Mouse (Mus musculus) heart, embryonic 15.5 days (tissue): ENCODE measurements at regions not wholly inside any gene's neighbourhood (a gene's known extent, or its start where the extent isn't known, plus 50 kb on each side); places are given as distances from the start of the nearest gene placed in this dataset.

Experiments used
- ATAC-seq: fragments of 200-750 bp; cut with Nextera tagmentation; replicated peaks from 2 replicates; pipeline ENCODE4 v1.8.0; 2017; ENCODE audit warnings: low read depth, moderate TSS enrichment; ENCODE audit not compliant: insufficient number of reproducible peaks, insufficient read depth, low FRiP score
- H3K27ac ChIP-seq: fragments of 300-500 bp; sonication (generic); 2 replicates; pipeline ENCODE4 v1.5.1; 2015; ENCODE audit warnings: mild to moderate bottlenecking, inconsistent platforms
- H3K27me3 ChIP-seq: fragments of 300-500 bp; sonication (generic); 2 replicates; pipeline ENCODE4 v1.6.1; 2015; ENCODE audit warnings: inconsistent platforms
- H3K36me3 ChIP-seq: fragments of 300-500 bp; sonication (generic); 2 replicates; pipeline ENCODE4 v1.6.1; 2015; ENCODE audit warnings: mild to moderate bottlenecking, inconsistent platforms
- H3K4me1 ChIP-seq: fragments of 300-500 bp; sonication (generic); replicated peaks from 2 replicates; pipeline ENCODE4 v1.6.1; 2015; ENCODE audit warnings: inconsistent platforms
- H3K4me2 ChIP-seq: fragments of 300-500 bp; sonication (generic); 2 replicates; pipeline ENCODE4 v1.6.1; 2015; ENCODE audit warnings: inconsistent platforms, mild to moderate bottlenecking, moderate library complexity
- H3K4me3 ChIP-seq: fragments of 300-500 bp; sonication (generic); 2 replicates; pipeline ENCODE4 v1.5.1; 2015; ENCODE audit warnings: mild to moderate bottlenecking, inconsistent platforms
- H3K9ac ChIP-seq: fragments of 300-500 bp; sonication (generic); 2 replicates; pipeline ENCODE4 v1.6.1; 2015; ENCODE audit warnings: mild to moderate bottlenecking, inconsistent platforms
- H3K9me3 ChIP-seq: fragments of 300-500 bp; sonication (generic); replicated peaks from 2 replicates; pipeline ENCODE4 v1.6.1; 2016; ENCODE audit warnings: inconsistent platforms
- WGBS: fragments of 180-500 bp; shearing (Covaris S2); methylation state at CpG from one replicate; pipeline ENCODE4 v1.1.7; 2015; ENCODE audit warnings: mixed read lengths; 5-methylcytosine and 5-hydroxymethylcytosine counted together

DNA sequence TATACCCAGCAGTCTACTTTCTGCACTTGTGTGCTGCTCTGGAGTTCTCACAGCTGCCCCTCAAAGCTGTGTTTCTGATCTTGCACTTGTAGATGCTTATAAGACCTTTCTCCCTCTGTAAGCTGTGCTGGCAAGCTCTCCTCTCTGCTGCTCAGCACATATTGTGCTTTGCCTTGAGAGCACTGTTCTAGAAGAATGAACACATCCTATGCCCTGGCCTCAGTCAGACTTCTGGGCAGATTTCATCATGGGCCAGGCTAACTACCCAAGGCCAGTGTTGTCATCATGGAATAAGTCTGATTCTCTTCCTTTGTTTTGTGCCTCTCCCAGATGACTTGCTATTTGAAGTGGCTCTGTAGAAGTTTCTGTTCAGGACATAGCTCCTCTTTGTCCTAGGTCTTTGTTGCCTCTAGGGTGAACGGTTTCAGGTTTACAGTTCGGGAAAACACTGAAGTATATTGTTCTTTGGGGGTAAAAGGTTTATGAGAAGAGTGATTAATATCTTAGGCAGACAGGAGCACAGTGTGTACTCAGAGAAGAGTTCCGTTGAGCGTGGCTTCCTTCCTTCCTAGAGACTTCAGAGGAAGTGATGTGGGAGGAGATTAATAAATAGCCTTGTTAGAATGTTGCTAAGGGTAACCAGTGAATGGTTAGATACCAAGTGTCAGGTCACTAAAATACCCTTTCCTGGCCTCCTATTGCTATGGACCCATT is 70.8 kb downstream of the Pcdh18 start:
- ATAC-seq, result no peak
- H3K4me2 ChIP-seq, result no peak overlapping the region
- no peaks in the 10 kb centered on the region for H3K9me3 ChIP-seq
- no peaks in the 10 kb centered on the region for H3K4me1 ChIP-seq
- no peak overlapping the region for H3K27ac ChIP-seq
- no peak overlapping the region for H3K9ac ChIP-seq
- H3K4me3 ChIP-seq, result no peak overlapping the region
- 58% methylated on average over 4 of the region's 4 CpGs for WGBS
- H3K36me3 ChIP-seq, result no peaks in the 10 kb centered on the region
- no peaks in the 10 kb centered on the region for H3K27me3 ChIP-seq

DNA sequence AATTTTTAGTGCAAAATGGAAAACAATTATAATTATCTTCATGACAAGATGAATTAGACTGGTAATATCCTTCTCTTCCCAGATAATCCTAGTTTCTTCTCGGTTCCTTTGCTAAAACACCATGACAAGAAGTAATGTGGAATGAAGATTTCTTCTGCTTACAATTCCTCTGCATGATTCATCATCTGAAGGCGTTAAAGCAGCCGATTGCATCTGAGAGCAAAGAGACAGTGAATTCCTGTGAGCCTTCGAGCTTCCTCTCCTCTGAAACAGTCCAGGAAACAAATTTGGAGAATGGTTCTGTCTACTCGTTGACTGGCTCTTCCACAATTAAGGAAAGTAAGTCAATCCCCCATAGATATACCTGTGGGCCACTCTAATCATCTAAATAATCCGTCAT is 82.2 kb downstream of the Pcdh18 start:
- Histone ChIP-seq H3K4me1 (peaks cover 6% of the 10 kb centered on the region; the same call in 1 of the 2 replicates), H3K36me3 (no peaks in the 10 kb centered on the region), H3K9ac (no peak overlapping the region), H3K9me3 (no peaks in the 10 kb centered on the region), H3K4me3 (no peak overlapping the region), H3K4me2 (no peak overlapping the region), H3K27ac (no peak overlapping the region), H3K27me3 (no peaks in the 10 kb centered on the region)
- no peak for ATAC-seq
- WGBS, result 80% methylated on average over 6 of the region's 6 CpGs

GRCm38 (mm10) chr3:49672685-49673184 is 84.4 kb downstream of the Pcdh18 start:
- 18% methylated on average over 2 of the region's 2 CpGs for WGBS
- no peaks in the 10 kb centered on the region for H3K36me3 ChIP-seq
- H3K9me3 ChIP-seq, result no peaks in the 10 kb centered on the region
- no peak overlapping the region for H3K4me3 ChIP-seq
- H3K27me3 ChIP-seq, result no peaks in the 10 kb centered on the region
- ATAC-seq, result no peak
- peaks cover 6% of the 10 kb centered on the region; the same call in 1 of the 2 replicates for H3K4me1 ChIP-seq
- H3K4me2 ChIP-seq, result no peak overlapping the region
- peak overlapping the region; percentile 6 for H3K27ac ChIP-seq
- no peak overlapping the region for H3K9ac ChIP-seq

DNA sequence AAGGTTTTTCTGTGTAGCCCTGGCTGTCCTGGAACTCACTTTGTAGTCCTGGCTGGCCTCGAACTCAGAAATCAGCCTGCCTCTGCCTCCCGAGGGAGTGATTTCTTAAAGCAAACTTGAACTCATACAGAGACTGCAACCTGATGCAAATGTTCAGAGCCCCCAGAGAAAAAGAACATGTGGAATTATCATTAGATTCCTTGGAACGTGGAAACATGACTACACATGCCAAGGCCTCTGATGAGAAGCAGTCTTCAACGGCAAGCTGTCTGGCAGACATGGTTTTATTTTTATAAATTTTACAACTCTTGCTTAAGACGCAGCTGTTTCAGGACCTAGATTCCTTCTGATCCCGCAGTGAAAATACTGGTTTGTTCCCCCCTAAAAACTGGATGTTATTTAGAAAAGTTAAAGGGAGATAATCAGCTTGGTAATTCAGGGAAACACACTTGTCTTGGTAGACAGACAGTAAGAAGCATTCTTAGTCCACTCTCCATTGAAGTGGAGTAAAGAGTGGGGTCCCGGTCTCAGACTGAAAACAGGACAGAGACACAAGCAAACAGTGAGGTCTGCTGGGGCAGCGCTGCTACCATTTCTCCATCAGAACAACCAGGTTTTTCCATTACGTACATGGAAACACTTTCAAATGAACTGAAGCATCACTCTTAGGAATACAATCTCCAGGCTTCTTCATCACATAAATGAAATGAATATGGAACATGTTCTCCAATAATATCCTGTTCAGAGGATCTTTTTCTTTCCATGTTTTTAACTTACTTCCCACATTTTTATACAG is 89.4 kb downstream of the Pcdh18 start:
- Histone ChIP-seq H3K4me2 (no peak overlapping the region), H3K27me3 (no peaks in the 10 kb centered on the region), H3K9ac (no peak overlapping the region), H3K9me3 (no peaks in the 10 kb centered on the region), H3K4me1 (peaks cover 2% of the 10 kb centered on the region; the same call in 1 of the 2 replicates), H3K4me3 (no peak overlapping the region), H3K36me3 (no peaks in the 10 kb centered on the region), H3K27ac (no peak overlapping the region)
- ATAC-seq, result no peak
- WGBS, result 74% methylated on average over 9 of the region's 9 CpGs

DNA sequence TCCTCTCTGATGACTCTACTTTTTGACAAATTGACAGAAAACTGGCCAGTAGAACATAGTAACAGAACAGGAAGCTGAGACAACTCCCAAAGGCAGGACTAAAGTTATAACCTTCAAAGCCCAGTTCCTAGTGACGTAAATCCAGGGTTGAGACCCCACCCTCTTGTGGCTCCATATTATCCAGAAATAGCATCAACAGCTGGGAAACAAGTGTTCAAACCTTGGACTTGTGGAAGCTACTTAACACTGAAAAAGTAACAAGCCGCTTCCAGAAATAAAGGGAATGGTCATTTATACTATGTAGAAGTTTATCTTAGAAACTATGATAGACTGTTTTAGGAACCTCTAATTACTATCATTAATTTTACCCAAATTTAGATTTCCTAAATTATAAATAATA is 90.6 kb downstream of the Pcdh18 start:
- 80% methylated on average over 2 of the region's 2 CpGs for WGBS
- Histone ChIP-seq H3K4me1 (no peaks in the 10 kb centered on the region), H3K9ac (no peak overlapping the region), H3K9me3 (no peaks in the 10 kb centered on the region), H3K36me3 (no peaks in the 10 kb centered on the region), H3K4me2 (no peak overlapping the region), H3K27ac (no peak overlapping the region), H3K4me3 (no peak overlapping the region), H3K27me3 (no peaks in the 10 kb centered on the region)
- ATAC-seq, result no peak

- Histone ChIP-seq H3K27me3 (no peaks in the 10 kb centered on the region), H3K9me3 (no peaks in the 10 kb centered on the region), H3K4me3 (no peak overlapping the region), H3K36me3 (no peaks in the 10 kb centered on the region), H3K27ac (no peak overlapping the region), H3K9ac (no peak overlapping the region), H3K4me2 (no peak overlapping the region), H3K4me1 (no peaks in the 10 kb centered on the region)
- ATAC-seq, result no peak
- WGBS, result 49% methylated on average over 1 of the region's 1 CpGs
Observed at GRCm38 (mm10) chr3:49648895-49649175, 108.3 kb downstream of the Pcdh18 start.

DNA sequence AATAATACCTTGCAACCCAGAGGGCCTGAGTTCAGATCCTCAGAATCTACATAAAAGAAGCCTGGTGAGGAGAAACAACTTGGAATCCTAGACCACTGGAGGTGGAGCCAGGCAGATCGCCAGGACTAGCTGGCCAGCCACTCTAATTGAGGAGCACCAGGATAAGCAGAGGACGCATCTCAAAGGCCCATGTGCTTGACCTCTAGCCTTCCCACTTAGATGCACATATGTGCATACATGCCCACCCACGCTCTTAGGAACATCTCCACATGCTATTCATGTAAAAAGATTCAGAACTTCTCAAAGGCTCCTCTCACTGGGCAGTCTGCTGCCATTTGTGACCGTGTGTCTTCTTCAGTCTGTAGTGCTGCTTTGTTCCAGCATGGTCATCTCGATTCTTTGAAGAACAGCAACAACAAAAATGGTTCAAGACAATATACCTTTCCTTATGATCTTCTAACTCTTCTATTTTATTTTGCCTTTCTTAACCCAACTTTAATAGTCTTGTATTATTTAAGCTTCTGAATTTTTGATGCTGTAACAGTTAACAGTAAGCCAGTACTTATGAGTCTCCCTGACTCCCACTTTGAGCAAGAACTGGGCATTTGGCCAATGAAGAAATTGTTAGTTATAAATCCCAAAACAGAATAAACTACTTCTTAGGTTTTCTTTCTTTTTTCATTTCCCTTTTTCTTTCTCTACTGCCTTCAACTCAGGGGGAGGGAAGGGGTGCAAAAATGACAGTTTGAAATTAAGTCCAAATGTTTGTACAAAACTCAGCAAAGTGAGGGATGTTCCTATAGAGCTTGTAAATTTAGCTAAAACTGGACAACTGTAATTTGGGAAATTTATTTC is 108.9 kb downstream of the Pcdh18 start:
- Histone ChIP-seq H3K36me3 (no peaks in the 10 kb centered on the region), H3K9me3 (no peaks in the 10 kb centered on the region), H3K9ac (no peak overlapping the region), H3K4me2 (no peak overlapping the region), H3K4me3 (no peak overlapping the region), H3K27ac (no peak overlapping the region), H3K27me3 (no peaks in the 10 kb centered on the region), H3K4me1 (0 out of 2 replicates have a peak, but pooled peaks cover 2% of the 10 kb centered on the region)
- ATAC-seq, result no peak
- WGBS, result 69% methylated on average over 5 of the region's 5 CpGs

GRCm38 (mm10) chr3:49644993-49645392 is 112.1 kb downstream of the Pcdh18 start:
- no peak for ATAC-seq
- Histone ChIP-seq H3K9ac (no peak overlapping the region), H3K27me3 (no peaks in the 10 kb centered on the region), H3K4me3 (no peak overlapping the region), H3K27ac (no peak overlapping the region), H3K9me3 (no peaks in the 10 kb centered on the region), H3K4me1 (peaks cover 7% of the 10 kb centered on the region; the same call in 1 of the 2 replicates), H3K4me2 (no peak overlapping the region), H3K36me3 (no peaks in the 10 kb centered on the region)
- WGBS, result 85% methylated on average over 4 of the region's 4 CpGs

- ATAC-seq, result 0 out of 2 replicates have a peak, but pooled peaks have one; percentile 37
- H3K27ac ChIP-seq, result peak overlapping the region; percentile 53
- peaks cover 7% of the 10 kb centered on the region; the same call in 1 of the 2 replicates for H3K4me1 ChIP-seq
- H3K36me3 ChIP-seq, result no peaks in the 10 kb centered on the region
- H3K27me3 ChIP-seq, result no peaks in the 10 kb centered on the region
- no peak overlapping the region for H3K4me3 ChIP-seq
- H3K4me2 ChIP-seq, result no peak overlapping the region
- H3K9me3 ChIP-seq, result no peaks in the 10 kb centered on the region
- 87% methylated on average over 8 of the region's 8 CpGs for WGBS
- H3K9ac ChIP-seq, result no peak overlapping the region
Observed at GRCm38 (mm10) chr3:49643871-49644270, 113.3 kb downstream of the Pcdh18 start.

- Histone ChIP-seq H3K36me3 (no peaks in the 10 kb centered on the region), H3K4me1 (peaks cover 7% of the 10 kb centered on the region; the same call in 1 of the 2 replicates), H3K4me3 (no peak overlapping the region), H3K9me3 (no peaks in the 10 kb centered on the region), H3K4me2 (peak overlapping the region; percentile 9; the same call in 1 of the 2 replicates), H3K27me3 (no peaks in the 10 kb centered on the region), H3K9ac (no peak overlapping the region), H3K27ac (peak overlapping the region; percentile 72)
- ATAC-seq, result peak; percentile 94
- WGBS, result 17% methylated on average over 4 of the region's 4 CpGs
Observed at GRCm38 (mm10) chr3:49641966-49642758, 115.0 kb downstream of the Pcdh18 start.
